Mouse (Mus musculus) forebrain, embryonic 12.5 days (tissue): ENCODE results near the gene Pign. TPM values are rescaled to one million over a fixed set of nuclear protein-coding genes. Genes with fewer than 3 reads are reported as not detected.

Source experiments
- ATAC-seq: fragments of 200-750 bp; cut with Nextera tagmentation; 2 replicates; pipeline ENCODE4 v1.8.0; 2017; ENCODE audit warnings: moderate TSS enrichment; ENCODE audit not compliant: low FRiP score
- H3K27ac ChIP-seq: fragments of 300-500 bp; sonication (generic); 2 replicates; pipeline ENCODE4 v1.5.1; 2016; ENCODE audit warnings: mild to moderate bottlenecking
- H3K27me3 ChIP-seq: fragments of 300-500 bp; sonication (generic); 2 replicates; pipeline ENCODE4 v1.6.1; 2016; ENCODE audit warnings: mild to moderate bottlenecking
- H3K36me3 ChIP-seq: fragments of 300-500 bp; sonication (generic); replicated peaks from 2 replicates; pipeline ENCODE4 v1.6.1; 2016; ENCODE audit warnings: mild to moderate bottlenecking
- H3K4me1 ChIP-seq: fragments of 300-500 bp; sonication (generic); 2 replicates; pipeline ENCODE4 v1.6.1; 2016
- H3K4me2 ChIP-seq: fragments of 300-500 bp; sonication (generic); 2 replicates; pipeline ENCODE4 v1.6.1; 2016; ENCODE audit warnings: mild to moderate bottlenecking, moderate library complexity
- H3K4me3 ChIP-seq: fragments of 300-500 bp; sonication (generic); replicated peaks from 2 replicates; pipeline ENCODE4 v1.5.1; 2016; ENCODE audit warnings: mild to moderate bottlenecking
- H3K9ac ChIP-seq: fragments of 300-500 bp; sonication (generic); 2 replicates; pipeline ENCODE4 v1.6.1; 2016; ENCODE audit warnings: mild to moderate bottlenecking
- H3K9me3 ChIP-seq: fragments of 300-500 bp; sonication (generic); 2 replicates; pipeline ENCODE4 v1.6.1; 2016
- WGBS: fragments of 180-500 bp; shearing (Covaris S2); methylation state at CpG from one replicate; pipeline ENCODE4 v1.1.7; 2016; 5-methylcytosine and 5-hydroxymethylcytosine counted together
- polyA plus RNA-seq: library from polyadenylated mRNA; unstranded; fragments of >200 nt; fragmentation: Nextera tagmentation; extraction: Ambion mirVana; gene quantifications from 2 replicates; pipeline ENCODE4 v1.2.1, GENCODE M21; 2016

Pign gene
- polyA plus RNA-seq, 1 experiment from 2014 or later, result 18.3 TPM

DNA sequence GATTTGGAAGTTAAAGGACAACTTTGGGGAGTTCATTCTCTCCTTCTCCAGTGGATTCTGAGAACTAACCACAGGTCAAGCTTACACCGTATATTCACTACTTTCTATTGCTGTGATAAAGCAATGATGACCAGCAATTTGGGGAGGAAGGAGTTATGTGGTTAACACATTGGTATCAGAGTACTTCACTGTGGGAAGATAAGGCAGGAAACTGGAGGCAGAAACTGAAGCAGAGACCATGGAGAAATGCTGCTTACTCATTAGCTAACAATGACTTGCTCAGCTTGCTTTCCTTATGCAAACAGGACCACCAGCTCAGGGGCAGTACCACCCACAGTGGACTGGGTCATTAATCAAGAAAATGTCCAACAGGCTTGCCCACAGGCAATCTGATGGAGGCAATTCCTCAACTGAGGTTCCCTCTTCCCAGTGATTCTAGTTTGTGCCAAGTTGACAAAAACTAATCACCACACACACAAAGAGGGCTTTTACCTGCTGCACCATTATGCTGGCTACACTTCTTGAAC, 108.2 kb downstream of the Pign start:
- no peaks in the 10 kb centered on the region for H3K36me3 ChIP-seq
- H3K4me1 ChIP-seq, result no peaks in the 10 kb centered on the region
- no peak overlapping the region for H3K9ac ChIP-seq
- H3K9me3 ChIP-seq, result no peaks in the 10 kb centered on the region
- 86% methylated on average over 1 of the region's 1 CpGs for WGBS
- H3K27me3 ChIP-seq, result no peaks in the 10 kb centered on the region
- ATAC-seq, result no peak
- H3K4me2 ChIP-seq, result no peak overlapping the region
- no peak overlapping the region for H3K4me3 ChIP-seq
- no peak overlapping the region for H3K27ac ChIP-seq

DNA sequence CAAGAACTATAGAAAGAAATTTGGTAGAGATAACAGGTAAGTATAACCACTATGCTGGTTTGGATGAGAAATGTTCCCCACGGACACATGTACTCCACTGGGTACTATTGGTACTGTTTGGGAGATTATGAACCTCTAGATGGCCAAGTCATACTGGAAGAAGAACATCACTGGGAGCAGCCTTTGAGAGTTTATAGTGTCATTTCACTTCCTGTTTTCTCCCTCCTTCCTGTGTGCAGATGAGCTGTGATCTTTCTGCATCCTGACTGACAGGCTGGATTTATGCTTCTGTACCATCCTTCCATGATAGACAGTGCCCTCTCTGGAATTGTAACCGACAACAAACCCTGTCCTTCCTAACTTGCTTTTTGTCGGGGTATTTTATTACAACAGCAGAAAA, 110.3 kb downstream of the Pign start:
- Histone ChIP-seq H3K9ac (no peak overlapping the region), H3K36me3 (no peaks in the 10 kb centered on the region), H3K4me1 (no peaks in the 10 kb centered on the region), H3K9me3 (no peaks in the 10 kb centered on the region), H3K4me3 (no peak overlapping the region), H3K27ac (no peak overlapping the region), H3K4me2 (no peak overlapping the region), H3K27me3 (no peaks in the 10 kb centered on the region)
- no peak for ATAC-seq
- 90% methylated on average over 3 of the region's 3 CpGs for WGBS

DNA sequence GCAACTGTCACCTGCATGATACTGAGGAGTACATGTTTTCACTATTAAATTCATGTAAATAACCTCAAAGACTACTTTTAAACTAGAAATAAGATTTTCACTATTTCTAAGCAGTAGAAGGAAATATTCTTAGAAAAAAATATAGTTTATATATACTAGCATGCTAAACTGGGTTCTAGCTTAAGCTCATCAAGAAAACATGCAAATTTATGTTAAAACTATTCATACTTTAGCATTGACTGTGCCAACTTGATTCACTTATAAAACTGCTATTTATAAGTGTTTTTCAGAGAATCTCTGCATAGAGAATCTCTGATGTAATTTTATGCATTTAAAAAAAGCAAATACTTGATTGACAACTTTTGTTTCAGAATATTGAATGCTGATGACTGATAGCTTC, 113.3 kb downstream of the Pign start:
- H3K4me1 ChIP-seq, result no peaks in the 10 kb centered on the region
- H3K4me3 ChIP-seq, result no peak overlapping the region
- H3K9ac ChIP-seq, result no peak overlapping the region
- H3K4me2 ChIP-seq, result no peak overlapping the region
- no peak for ATAC-seq
- H3K36me3 ChIP-seq, result peaks cover 3% of the 10 kb centered on the region; the same call in 1 of the 2 replicates
- no peaks in the 10 kb centered on the region for H3K9me3 ChIP-seq
- H3K27ac ChIP-seq, result no peak overlapping the region
- H3K27me3 ChIP-seq, result no peaks in the 10 kb centered on the region

DNA sequence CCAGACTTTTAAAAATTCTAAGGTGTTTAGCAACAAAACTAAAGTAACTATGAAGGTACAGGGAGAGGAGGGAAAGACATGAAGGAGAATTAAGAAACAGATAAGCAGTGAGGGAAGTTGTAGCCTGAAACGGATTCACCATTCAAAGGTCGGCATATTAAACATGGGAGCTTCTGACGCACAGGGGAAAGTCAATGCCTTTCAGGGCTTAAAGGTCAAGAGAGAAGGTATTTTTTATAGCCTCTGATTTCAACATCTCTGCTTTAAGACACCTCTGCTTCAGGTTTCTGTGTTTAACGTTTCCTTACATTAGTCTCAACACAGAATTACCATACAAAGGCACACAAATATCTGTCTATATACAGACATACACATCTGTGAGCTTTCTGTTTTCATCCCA, 113.8 kb downstream of the Pign start:
- Histone ChIP-seq H3K9ac (no peak overlapping the region), H3K27me3 (no peaks in the 10 kb centered on the region), H3K4me2 (no peak overlapping the region), H3K4me1 (no peaks in the 10 kb centered on the region), H3K36me3 (peaks cover 3% of the 10 kb centered on the region; the same call in 1 of the 2 replicates), H3K27ac (no peak overlapping the region), H3K9me3 (no peaks in the 10 kb centered on the region), H3K4me3 (no peak overlapping the region)
- WGBS, result 86% methylated on average over 4 of the region's 4 CpGs
- ATAC-seq, result no peak

DNA sequence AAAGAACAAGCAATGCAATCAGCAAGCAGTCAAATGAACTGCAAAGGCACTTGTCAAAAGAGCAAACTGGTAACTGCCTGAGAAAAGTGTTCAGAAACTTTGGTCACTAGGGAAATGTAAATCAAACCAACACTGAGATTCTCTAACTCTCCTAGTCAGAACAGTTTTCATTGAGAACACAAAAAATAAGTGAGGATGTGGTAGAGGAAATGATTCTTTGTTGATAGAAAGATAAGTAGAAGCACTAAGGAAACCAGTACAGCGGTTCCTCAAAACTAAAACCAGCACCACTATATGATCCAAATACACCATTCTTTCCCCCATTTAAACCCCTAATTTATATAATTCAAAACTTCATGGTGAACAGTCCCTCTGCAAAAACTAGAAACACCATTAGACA, 120.4 kb downstream of the Pign start:
- Histone ChIP-seq H3K9ac (no peak overlapping the region), H3K36me3 (peaks cover 14% of the 10 kb centered on the region), H3K4me2 (no peak overlapping the region), H3K4me3 (no peak overlapping the region), H3K9me3 (peaks cover 8% of the 10 kb centered on the region), H3K27ac (no peak overlapping the region), H3K27me3 (no peaks in the 10 kb centered on the region), H3K4me1 (no peaks in the 10 kb centered on the region)
- WGBS, result 100% methylated on average over 1 of the region's 1 CpGs
- no peak for ATAC-seq

DNA sequence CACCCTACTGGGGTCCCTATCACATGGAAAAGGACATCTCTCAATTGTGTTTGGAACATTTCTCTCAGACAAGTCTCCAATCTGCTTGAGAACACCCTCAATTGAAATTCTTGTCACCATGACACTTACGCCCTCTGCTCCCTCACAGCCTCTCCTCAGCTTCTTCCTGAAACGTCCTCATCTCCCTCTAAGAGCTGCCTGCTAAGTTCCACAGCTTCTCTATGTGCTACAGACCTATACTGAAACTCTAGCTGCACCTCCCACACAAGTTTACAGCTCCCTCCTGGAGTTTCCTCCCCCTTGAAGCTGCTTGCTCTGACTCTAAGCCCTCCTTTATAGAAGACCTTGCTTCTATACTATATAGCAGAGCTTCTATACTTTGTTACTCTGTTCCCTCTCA, 139.7 kb downstream of the Pign start:
- no peak overlapping the region for H3K4me3 ChIP-seq
- no peaks in the 10 kb centered on the region for H3K9me3 ChIP-seq
- no peak overlapping the region for H3K27ac ChIP-seq
- ATAC-seq, result no peak
- H3K4me1 ChIP-seq, result no peaks in the 10 kb centered on the region
- no peaks in the 10 kb centered on the region for H3K27me3 ChIP-seq
- no peak overlapping the region for H3K9ac ChIP-seq
- no peak overlapping the region for H3K4me2 ChIP-seq
- WGBS, result 50% methylated on average over 2 of the region's 2 CpGs
- H3K36me3 ChIP-seq, result 0 out of 2 replicates have a peak, but pooled peaks cover 6% of the 10 kb centered on the region

DNA sequence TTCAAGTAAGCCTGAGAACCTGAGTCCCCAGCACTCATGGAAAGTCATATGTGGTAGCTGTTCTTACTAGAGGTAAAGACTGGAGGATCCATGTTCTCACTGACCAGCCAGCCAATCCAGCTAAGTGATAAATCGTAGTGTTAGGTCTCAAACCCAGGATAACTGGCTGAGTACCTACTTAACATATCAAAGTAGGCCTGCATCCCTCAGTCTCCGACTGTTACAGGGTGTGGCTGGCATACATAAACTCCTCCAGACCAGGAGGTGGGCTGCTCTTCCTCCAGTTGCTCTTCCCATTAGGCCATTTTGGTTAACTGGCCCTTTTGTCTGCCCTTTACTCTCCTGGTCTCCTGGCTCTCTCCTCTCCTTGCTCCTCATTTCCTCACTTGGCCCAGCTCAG, 141.2 kb downstream of the Pign start:
- no peak overlapping the region for H3K27ac ChIP-seq
- WGBS, result 77% methylated on average over 2 of the region's 2 CpGs
- no peak for ATAC-seq

DNA sequence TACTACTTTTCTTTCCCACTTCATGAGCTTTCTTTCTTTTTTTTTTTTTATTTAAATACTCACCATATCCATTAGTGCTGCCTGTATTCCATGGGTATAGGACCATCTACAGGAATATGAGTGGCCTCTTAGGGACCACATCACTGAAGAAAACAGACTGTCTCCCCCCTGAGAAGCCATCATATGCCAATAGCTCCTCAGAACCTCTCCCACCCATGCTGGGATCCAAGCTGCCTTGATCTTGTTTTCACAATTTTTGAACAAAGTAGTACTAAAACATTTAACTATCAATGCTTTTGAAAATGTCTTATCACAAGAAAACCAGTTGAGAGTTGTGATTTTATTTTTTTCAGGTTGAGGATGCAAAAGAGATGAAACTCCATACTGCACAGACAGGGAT, 145.4 kb downstream of the Pign start:
- H3K36me3 ChIP-seq, result 0 out of 2 replicates have a peak, but pooled peaks cover 6% of the 10 kb centered on the region
- H3K9ac ChIP-seq, result no peak overlapping the region
- H3K4me3 ChIP-seq, result no peak overlapping the region
- no peaks in the 10 kb centered on the region for H3K4me1 ChIP-seq
- H3K27me3 ChIP-seq, result no peaks in the 10 kb centered on the region
- H3K27ac ChIP-seq, result no peak overlapping the region
- ATAC-seq, result no peak
- H3K9me3 ChIP-seq, result no peaks in the 10 kb centered on the region
- H3K4me2 ChIP-seq, result no peak overlapping the region

More for the DNA sequence above, 141.2 kb downstream of the Pign start:
- no peak overlapping the region for H3K4me2 ChIP-seq
- no peak overlapping the region for H3K4me3 ChIP-seq
- H3K4me1 ChIP-seq, result no peaks in the 10 kb centered on the region
- H3K36me3 ChIP-seq, result 0 out of 2 replicates have a peak, but pooled peaks cover 6% of the 10 kb centered on the region
- no peaks in the 10 kb centered on the region for H3K9me3 ChIP-seq
- H3K27me3 ChIP-seq, result no peaks in the 10 kb centered on the region
- no peak overlapping the region for H3K9ac ChIP-seq

DNA sequence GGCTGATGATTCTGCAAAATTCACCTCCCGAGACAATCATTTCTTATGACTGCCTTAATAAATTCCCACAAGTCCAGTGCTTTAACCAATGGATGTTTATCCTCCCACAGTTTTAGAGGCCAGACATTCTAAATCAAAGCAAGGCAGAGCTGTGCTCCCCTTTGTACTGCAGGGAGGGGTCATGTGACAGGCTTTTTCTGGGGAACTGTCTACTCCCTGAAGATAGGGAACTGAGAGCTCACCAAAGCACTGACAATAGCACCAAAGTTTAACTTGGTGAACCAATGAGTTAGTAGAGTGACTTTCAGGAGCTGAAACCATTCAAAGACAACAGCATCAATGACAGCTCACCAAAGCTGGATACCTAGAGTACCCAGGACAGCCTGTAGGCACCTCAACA, 156.4 kb downstream of the Pign start:
- Histone ChIP-seq H3K4me3 (no peak overlapping the region), H3K9ac (no peak overlapping the region), H3K36me3 (no peaks in the 10 kb centered on the region), H3K4me1 (no peaks in the 10 kb centered on the region), H3K27ac (no peak overlapping the region), H3K4me2 (no peak overlapping the region), H3K27me3 (no peaks in the 10 kb centered on the region), H3K9me3 (no peaks in the 10 kb centered on the region)
- 92% methylated on average over 1 of the region's 1 CpGs for WGBS
- no peak for ATAC-seq

DNA sequence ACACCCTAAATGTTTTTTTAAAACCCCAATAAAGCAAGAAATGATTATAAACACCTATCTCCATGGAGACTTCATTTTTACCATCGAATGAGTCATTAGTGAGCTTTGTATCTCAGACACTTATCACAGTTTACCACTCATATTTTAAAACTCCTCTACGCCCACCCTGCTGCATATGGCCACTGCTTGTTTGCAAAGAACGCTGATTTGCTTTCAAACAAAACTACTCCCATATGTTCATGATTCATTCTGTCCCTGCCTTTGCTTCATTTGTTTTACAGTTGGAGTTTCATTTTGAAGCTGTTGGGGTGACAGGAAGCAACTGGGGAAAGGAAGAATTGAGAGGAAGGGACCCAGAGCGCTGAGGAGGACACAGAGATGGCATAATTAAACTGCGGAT, 170.9 kb downstream of the Pign start:
- H3K36me3 ChIP-seq, result no peaks in the 10 kb centered on the region
- 87% methylated on average over 5 of the region's 5 CpGs for WGBS
- no peaks in the 10 kb centered on the region for H3K9me3 ChIP-seq
- H3K9ac ChIP-seq, result no peak overlapping the region
- H3K27ac ChIP-seq, result no peak overlapping the region
- no peak for ATAC-seq
- no peaks in the 10 kb centered on the region for H3K4me1 ChIP-seq
- no peak overlapping the region for H3K4me3 ChIP-seq
- H3K4me2 ChIP-seq, result no peak overlapping the region
- H3K27me3 ChIP-seq, result no peaks in the 10 kb centered on the region

DNA sequence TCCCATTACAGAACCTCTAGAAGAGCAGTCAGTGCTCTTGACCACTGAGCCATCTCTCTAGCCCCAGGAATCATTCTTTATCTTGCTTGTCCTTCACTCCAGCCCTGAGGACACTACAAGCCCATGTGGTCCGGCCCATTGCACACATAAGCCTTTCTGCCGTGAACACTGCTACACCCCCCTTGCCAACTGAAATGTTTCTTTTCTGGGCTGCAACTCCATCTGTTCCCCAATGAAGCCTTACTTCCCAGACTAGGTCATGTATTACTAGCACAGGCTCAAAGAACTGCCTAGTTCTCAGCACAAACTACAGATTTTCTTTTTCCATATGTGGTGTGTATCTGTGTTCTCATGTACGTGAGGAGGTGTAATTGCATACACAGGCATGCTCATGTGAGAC, 174.0 kb downstream of the Pign start:
- Histone ChIP-seq H3K27ac (no peak overlapping the region), H3K9me3 (no peaks in the 10 kb centered on the region), H3K27me3 (no peaks in the 10 kb centered on the region), H3K36me3 (no peaks in the 10 kb centered on the region), H3K4me1 (no peaks in the 10 kb centered on the region), H3K4me2 (no peak overlapping the region), H3K4me3 (no peak overlapping the region), H3K9ac (no peak overlapping the region)
- no peak for ATAC-seq
- 89% methylated on average over 3 of the region's 3 CpGs for WGBS

DNA sequence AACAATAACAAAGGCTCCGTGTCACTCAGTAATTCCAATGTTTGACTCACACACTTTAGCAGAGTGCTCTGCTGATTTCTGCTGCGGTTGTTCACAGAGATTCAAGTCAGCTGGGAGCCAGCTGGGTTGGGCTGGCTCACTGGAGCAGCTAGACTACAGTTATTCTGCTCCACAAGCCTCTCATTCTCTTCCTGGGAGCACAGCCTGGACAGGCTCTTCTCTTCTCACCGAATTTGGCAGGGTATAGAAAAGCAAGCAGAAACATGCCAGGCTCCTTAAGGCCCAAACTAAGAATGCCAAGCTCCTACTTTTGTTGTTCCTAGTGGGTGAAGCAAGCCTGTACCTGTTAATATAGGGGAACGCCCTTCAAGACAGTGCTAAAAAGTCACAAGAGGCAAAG, 176.4 kb downstream of the Pign start:
- H3K4me1 ChIP-seq, result no peaks in the 10 kb centered on the region
- H3K4me2 ChIP-seq, result no peak overlapping the region
- H3K4me3 ChIP-seq, result no peak overlapping the region
- no peak overlapping the region for H3K9ac ChIP-seq
- H3K36me3 ChIP-seq, result no peaks in the 10 kb centered on the region
- no peaks in the 10 kb centered on the region for H3K27me3 ChIP-seq
- ATAC-seq, result no peak
- H3K9me3 ChIP-seq, result no peaks in the 10 kb centered on the region
- no peak overlapping the region for H3K27ac ChIP-seq
- WGBS, result 67% methylated on average over 4 of the region's 4 CpGs
